Mouse (Mus musculus) CD4-positive, CD25-positive, alpha-beta regulatory T cell, adult 2 months (primary cell): ENCODE results near the gene Rpl35a.
"Not testable (repeated sequence)": the region's sequence is repeated elsewhere in the genome, so short reads cannot be mapped to it uniquely, and the experiment has no call there.

ENCODE experiments used
- DNase-seq: peaks from one replicate; pipeline ENCODE4 v3.0.0-alpha.2; 2012; ENCODE audit warnings: low read depth, low spot score

Gene Rpl35a

DNA sequence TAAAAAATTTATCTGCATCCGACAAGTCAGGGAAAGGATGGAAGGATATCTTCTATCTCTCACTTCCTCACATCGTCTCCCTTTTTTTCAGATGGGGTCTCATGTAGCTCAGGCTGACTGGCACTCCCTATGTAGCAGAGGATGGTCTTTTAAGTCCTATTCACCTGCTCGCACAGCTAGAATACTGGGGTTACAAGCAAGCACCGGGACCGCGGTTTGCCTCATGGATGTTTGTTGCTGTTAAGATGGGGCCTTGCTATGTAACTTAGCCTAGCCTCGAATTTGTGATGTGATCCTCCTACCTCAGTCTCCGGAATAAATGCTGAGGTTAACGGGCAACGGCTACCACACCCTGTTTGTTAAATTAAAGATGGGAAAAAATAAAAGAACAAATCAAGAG is 598 bp upstream of the Rpl35a start:
- DNase-seq, result no peak

GRCm38 (mm10) chr16:33056786-33057185 is 533 bp downstream of the Rpl35a start:
- DNase-seq, result no peak

DNA sequence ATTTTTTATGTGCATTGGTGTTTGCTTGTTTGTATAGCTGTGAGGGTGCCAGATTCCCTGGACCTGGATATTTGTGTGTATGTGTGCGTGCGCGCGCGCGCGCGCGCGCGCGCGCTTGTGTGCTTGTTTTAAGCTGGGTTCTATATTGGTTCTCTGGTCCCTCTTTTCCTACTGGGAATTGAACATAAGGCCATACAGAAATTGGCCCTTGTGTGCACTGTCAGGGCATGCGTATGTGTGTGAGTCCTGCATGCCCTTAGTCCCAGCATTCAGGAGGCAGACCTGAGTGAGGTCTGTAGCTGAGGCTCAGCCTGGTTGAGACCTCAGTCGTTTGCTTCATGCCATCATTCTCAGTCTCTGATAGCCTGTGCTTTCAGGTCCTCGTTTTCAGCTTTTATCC is 1.8 kb downstream of the Rpl35a start:
- DNase-seq, result no peak

DNA sequence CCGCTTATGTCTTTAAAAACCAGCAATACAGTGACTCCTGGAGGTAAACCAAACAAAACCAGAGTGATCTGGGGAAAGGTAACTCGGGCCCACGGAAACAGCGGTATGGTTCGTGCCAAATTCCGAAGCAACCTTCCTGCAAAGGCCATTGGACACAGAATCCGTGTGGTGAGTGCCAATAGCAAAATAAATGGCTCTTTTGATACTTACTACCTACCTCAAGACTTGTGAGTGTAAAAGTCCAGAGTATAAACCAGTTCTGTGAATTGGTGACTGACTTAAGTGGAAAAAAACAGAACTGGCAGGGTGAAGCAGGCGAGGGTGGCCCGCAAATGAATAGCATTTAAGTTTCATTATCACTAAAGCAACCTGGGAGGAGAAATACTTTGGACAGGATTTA is 2.4 kb downstream of the Rpl35a start:
- DNase-seq, result not testable (repeated sequence)

DNA sequence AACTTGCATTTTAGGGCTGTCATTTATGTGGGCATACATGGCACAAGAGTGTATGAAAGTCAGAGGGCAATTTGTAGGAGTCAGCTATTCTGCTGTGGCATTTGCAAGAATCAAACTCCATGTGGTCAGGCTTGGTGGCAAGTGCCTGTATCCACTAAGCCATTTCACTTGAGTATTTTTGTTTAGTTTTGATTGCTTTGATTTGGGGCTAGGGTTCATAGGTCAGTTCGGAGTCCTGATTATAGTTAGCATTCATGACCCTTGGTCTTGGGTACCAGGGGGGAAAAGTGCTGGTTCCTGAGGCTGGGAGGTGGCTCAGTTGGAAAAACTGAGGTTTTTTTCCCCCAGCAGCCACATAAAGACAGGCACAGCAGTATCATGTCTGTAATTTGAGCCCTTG is 3.2 kb downstream of the Rpl35a start:
- DNase-seq, result no peak

GRCm38 (mm10) chr16:33060926-33061325 is 4.7 kb downstream of the Rpl35a start:
- no peak for DNase-seq

GRCm38 (mm10) chr16:33061400-33061799 is 5.1 kb downstream of the Rpl35a start:
- no peak for DNase-seq

DNA sequence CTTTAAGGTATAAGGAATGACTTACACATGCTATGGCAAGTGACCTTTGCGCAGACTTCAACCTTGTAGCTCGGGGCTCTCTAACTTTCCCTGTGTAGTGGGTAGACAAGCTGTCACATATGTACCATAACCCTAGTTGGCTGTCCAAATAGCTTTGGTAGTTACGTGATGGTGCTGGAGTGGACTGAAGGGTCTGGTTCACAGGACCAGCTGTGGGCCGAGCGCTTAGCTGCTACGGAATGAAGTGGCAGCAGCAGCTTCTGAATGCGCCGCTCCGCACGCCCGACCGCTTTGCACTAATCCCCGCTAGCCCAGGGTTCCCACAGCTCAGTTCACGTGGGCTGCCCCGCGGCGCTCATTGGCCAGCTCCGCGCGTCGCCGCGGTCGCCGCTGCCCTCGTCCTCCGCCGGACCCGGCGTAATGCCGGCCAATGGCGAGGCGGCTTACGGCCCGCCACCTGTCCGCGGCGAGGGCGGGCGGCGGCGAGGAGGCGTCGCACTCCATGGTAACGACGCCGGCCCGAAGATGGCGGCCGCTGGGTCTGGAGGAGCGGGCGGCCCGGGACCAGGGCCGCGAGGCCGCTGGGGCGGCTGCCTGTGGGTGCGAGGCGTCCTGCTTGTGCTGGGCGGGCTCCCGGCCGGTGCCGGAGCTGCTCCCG is 5.9 kb downstream of the Rpl35a start, which contains the start of gene Lmln:
Gene Lmln (plus strand): TSS at position 498 of the 658 bp plus-strand sequence.
- peak; percentile 81 for DNase-seq

GRCm38 (mm10) chr16:33062682-33063131 is 6.5 kb downstream of the Rpl35a start:
- DNase-seq, result no peak

DNA sequence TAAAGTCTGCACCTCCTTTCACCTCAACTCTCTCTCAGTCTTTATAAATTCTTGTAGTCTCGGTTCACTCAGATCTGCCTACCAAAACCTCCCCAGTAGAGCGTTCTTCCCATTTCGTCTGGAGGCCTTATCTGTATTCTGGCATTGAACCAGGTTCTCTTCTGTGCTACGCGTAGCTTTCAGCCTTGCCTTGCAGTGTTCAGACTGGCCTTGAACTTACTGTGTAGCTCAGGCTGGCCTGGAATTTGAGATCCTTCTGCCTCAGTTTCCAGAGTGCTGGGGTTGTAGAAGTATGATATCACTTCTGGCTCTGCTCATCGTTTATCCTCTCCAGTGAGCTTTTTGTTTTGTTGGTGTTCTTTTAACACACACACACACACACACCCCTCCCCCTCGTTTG is 7.0 kb downstream of the Rpl35a start:
- no peak for DNase-seq

GRCm38 (mm10) chr16:33064636-33065035 is 8.4 kb downstream of the Rpl35a start:
- DNase-seq, result no peak

DNA sequence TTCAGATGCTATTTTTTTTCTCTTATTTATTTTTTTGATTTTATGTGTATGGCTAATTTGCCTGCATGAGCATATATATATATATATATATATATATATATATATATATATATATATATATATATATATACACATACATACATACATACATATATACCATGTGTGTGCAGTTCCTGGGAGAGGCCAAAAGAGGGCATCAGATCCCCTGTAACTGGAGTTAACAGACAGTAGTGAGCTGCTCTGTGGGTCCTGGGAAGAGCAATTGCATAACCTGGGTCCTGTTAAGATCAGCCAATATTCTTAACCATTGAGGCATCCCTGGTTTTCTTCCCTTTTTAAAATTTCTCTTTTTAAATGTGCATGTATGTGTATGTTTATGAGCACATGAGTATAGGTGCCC is 14.7 kb downstream of the Rpl35a start:
- no peak for DNase-seq

DNA sequence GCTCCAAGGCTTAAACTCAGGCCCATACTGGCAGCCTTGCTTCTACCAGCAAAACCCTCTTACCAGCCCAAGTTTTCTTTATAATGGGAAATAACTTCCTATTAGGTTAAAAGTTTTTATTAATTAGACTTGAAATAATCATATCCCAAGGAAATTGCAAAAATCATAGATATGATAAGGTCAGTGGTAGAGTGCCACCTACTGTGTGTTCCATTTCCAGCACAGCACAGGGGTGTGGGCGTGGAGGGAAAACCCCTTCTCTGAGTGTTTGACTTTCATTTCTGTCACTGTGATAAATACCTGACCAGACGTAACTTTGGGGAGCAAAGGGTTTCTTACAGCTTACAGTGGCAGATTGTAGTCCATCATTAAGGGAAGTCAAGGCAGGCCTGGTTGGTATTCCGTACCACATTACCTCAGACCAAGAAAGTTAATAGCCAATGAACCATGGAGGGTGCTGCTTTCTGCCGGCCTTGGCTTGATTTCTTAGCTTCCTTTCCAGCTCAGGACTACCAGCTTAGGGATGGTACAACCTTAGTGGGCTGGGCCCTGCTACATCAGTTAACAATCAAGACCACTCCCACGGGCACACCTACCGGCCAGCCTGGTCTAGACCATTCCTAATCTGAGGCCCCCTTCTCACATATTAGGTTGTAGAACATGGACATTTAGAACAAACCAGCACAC is 16.8 kb downstream of the Rpl35a start:
- DNase-seq, result peak; percentile 82

GRCm38 (mm10) chr16:33074967-33075366 is 18.7 kb downstream of the Rpl35a start:
- peak; percentile 40 for DNase-seq

DNA sequence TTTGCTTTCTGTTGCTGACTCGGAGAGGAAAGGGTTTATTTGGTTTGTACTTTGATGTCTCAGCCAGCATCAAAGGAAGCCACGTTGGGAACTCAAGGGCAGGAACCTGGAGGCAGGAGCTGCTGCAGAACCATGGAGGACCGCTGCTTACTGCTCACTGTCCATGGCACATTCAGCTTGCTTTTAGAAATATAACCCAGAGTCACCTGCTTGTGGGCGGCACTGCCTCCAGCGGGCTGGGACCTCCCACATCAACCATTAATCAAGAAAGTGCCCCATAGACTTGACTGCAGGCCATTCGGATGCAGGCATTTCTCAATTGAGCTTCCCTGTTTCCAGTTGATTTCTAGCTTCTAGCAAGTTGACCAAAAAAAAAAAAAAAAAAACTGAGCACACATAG is 19.8 kb downstream of the Rpl35a start:
- no peak for DNase-seq

DNA sequence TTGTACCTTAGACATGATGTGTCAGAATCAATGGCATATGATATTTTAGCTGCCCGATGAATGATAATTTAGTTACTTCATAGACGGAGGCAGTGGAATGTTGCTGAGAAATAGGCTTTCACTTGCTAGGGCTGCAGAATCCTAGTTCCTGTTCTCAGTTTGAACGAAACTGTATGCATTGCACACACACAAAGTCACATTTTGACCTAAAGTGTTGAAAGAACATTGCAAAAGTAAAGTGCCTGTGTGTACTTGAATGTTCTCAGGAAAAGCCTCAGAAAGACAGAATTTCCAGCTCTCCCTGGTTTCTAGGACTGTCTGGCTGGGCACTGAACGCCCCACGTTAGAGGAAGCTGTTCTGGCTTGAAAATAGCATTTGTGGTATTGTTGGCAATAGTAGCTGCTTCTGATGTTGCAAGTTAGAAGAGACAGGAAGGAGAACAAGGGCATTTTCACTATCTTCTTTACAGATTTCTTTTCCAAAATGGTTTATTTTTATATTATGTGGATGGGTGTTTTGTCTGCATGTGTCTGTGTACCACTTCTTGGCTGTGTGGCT is 20.9 kb downstream of the Rpl35a start:
- no peak for DNase-seq

DNA sequence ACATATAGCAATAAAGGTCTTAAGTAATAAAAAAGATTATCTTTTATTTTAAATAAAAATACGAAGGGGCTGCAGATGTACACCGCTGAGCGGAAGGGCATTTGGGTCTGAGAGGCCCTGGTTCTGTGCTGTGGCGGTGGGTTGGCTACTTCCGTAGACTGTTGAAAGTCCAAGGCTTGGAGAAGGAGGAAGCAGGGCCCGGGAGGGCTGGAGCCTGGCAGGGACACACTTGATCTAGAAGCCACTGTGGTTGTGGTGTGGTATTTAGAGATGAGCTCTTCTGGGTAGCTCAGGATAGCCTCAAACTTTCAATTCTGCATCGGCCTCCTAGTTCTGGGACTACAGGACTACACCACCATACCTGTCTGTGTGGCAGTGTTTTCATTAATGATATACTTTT is 23.8 kb downstream of the Rpl35a start:
- no peak for DNase-seq

- no peak for DNase-seq
Measured at GRCm38 (mm10) chr16:33082951-33083350, 26.7 kb downstream of the Rpl35a start.

- no peak for DNase-seq
Measured at GRCm38 (mm10) chr16:33083996-33084395, 27.7 kb downstream of the Rpl35a start.

GRCm38 (mm10) chr16:33085666-33086065 is 29.4 kb downstream of the Rpl35a start:
- no peak for DNase-seq
